Comparison of ENCODE assay signal across 20 mouse cellular contexts in the genomic region with DNA sequence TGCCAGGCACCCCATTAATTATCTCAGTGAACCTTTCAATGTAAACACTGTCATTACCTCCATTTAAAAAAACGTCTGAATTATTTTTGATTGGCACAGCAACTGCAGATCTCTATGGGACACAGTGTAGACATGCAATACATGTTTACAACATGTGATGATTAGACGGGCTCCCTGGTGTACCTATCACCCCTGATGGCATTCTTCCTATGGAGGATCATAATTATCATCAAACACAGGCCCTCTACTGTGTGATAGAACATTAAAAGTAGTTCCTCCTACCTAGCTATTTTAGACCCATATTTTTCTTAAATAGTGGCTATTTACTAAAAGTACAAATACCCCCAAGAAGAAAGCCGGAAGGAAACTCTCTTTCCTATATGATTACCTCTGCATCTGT. TPM values are rescaled to one million over a fixed set of nuclear protein-coding genes. Genes with fewer than 3 reads are reported as not detected.
"Had no signal": no experiment of that assay in that cellular context is flagged by ENCODE, and none has a peak within 500 bp of the region (broad histone marks: within the 10 kb centered on the region; RNA-seq: fewer than 3 reads in every experiment).

No protein-coding gene starts in this region.

- DNase-seq: liver, postnatal 0 days; lung, adult 2 months; lung, postnatal 14 days; lung, postnatal 36 days; right cerebral cortex, postnatal 14 days; thymus, adult 2 months; thymus, postnatal 25 days; thymus, postnatal 4 days had no signal

- H3K9me3 ChIP-seq: liver, embryonic 15.5 days; lung, embryonic 15.5 days; megakaryocyte, embryonic 14.5 days; midbrain, embryonic 12.5 days; neural tube, embryonic 12.5 days; stomach, embryonic 15.5 days had no signal

- H3K27ac ChIP-seq: liver, embryonic 15.5 days; lung, embryonic 15.5 days; macrophage; midbrain, embryonic 12.5 days; neural tube, embryonic 12.5 days; stomach, embryonic 15.5 days; stomach, postnatal 0 days had no signal

- H3K4me1 ChIP-seq: liver, embryonic 15.5 days; lung, embryonic 15.5 days; megakaryocyte, embryonic 14.5 days; midbrain, embryonic 12.5 days; neural tube, embryonic 12.5 days; stomach, embryonic 15.5 days had no signal

- H3K36me3 ChIP-seq: liver, embryonic 15.5 days; lung, embryonic 15.5 days; stomach, embryonic 15.5 days had no signal

- H3K4me2 ChIP-seq: liver, embryonic 15.5 days; lung, embryonic 15.5 days; midbrain, embryonic 12.5 days; neural tube, embryonic 12.5 days; stomach, embryonic 15.5 days had no signal

- H3K4me3 ChIP-seq: liver, embryonic 15.5 days; lung, embryonic 15.5 days; megakaryocyte, embryonic 14.5 days; midbrain, embryonic 12.5 days; neural tube, embryonic 12.5 days; stomach, embryonic 15.5 days had no signal

- ATAC-seq: liver, postnatal 0 days; lung, postnatal 0 days had no signal

- H3K27me3 ChIP-seq: liver, embryonic 15.5 days; lung, embryonic 15.5 days; megakaryocyte, embryonic 14.5 days; midbrain, embryonic 12.5 days; neural tube, embryonic 12.5 days; stomach, embryonic 15.5 days had no signal

- H3K9ac ChIP-seq: liver, embryonic 15.5 days; liver, postnatal 0 days; lung, embryonic 15.5 days; midbrain, embryonic 12.5 days; neural tube, embryonic 12.5 days; stomach, embryonic 15.5 days had no signal

RNA-seq across cellular contexts. Expression of a gene that starts 34.6 kb away (rescaled TPM):
- total RNA-seq: megakaryocyte progenitor cell, adult 5-6 weeks; monocyte, adult 5-6 weeks had no signal
- polyA plus RNA-seq: lung, postnatal 0 days; macrophage; spleen, adult 2 months had no signal
